Mouse (Mus musculus): Measurements from ENCODE around the gene Slit1.

Slit1 gene

GRCm38 (mm10) chr19:41743396-41743795 is at the start of gene Slit1:
Gene Slit1 (minus strand): TSS chr19:41743665.
- DNase-seq = no peak

- no peak for DNase-seq
These were observed 49.5 kb upstream of the Slit1 start for GRCm38 (mm10) chr19:41792934-41793486.

GRCm38 (mm10) chr19:41791384-41791783 is 47.9 kb upstream of the Slit1 start:
- no peak for DNase-seq

GRCm38 (mm10) chr19:41789110-41789961 is 45.9 kb upstream of the Slit1 start:
- DNase-seq = no peak

GRCm38 (mm10) chr19:41786896-41787295 is 43.4 kb upstream of the Slit1 start:
- no peak for DNase-seq

- no peak for DNase-seq
These were observed 34.0 kb upstream of the Slit1 start for GRCm38 (mm10) chr19:41777514-41777913.

GRCm38 (mm10) chr19:41768711-41769110 is 25.2 kb upstream of the Slit1 start:
- no peak for DNase-seq

- DNase-seq = no peak
These were observed 23.2 kb upstream of the Slit1 start for GRCm38 (mm10) chr19:41766628-41767027.

GRCm38 (mm10) chr19:41763870-41764660 is 20.6 kb upstream of the Slit1 start:
- peak; percentile 87 for DNase-seq

GRCm38 (mm10) chr19:41761529-41761928 is 18.1 kb upstream of the Slit1 start:
- DNase-seq = no peak

- DNase-seq = no peak
These were observed 16.3 kb upstream of the Slit1 start for GRCm38 (mm10) chr19:41759765-41760164.

- DNase-seq = no peak
These were observed 15.8 kb upstream of the Slit1 start for GRCm38 (mm10) chr19:41759270-41759669.

- no peak for DNase-seq
These were observed 11.3 kb upstream of the Slit1 start for GRCm38 (mm10) chr19:41754760-41755159.

GRCm38 (mm10) chr19:41751906-41752305 is 8.4 kb upstream of the Slit1 start:
- no peak for DNase-seq

GRCm38 (mm10) chr19:41747436-41747835 is 4.0 kb upstream of the Slit1 start:
- no peak for DNase-seq

GRCm38 (mm10) chr19:41745941-41746557 is 2.6 kb upstream of the Slit1 start:
- DNase-seq = peak; percentile 46

GRCm38 (mm10) chr19:41738896-41739295 is 4.6 kb downstream of the Slit1 start:
- no peak for DNase-seq

GRCm38 (mm10) chr19:41738429-41738805 is 5.0 kb downstream of the Slit1 start:
- no peak for DNase-seq

- no peak for DNase-seq
These were observed 5.6 kb downstream of the Slit1 start for GRCm38 (mm10) chr19:41737657-41738428.

- DNase-seq = no peak
These were observed 8.8 kb downstream of the Slit1 start for GRCm38 (mm10) chr19:41734685-41735084.

GRCm38 (mm10) chr19:41725491-41725890 is 18.0 kb downstream of the Slit1 start:
- no peak for DNase-seq

GRCm38 (mm10) chr19:41724831-41725470 is 18.5 kb downstream of the Slit1 start:
- no peak for DNase-seq
